9 mouse cellular contexts compared by ENCODE assay signal in genomic region chr13:5803540-5804380, GRCm38 (mm10). TPM values are rescaled to one million over a fixed set of nuclear protein-coding genes. Genes with fewer than 3 reads are reported as not detected.
DNase-seq lines count a peak whose midpoint lies in the region; ATAC-seq lines count a peak whose summit lies in the region.
"Had no signal": no experiment of that assay in that cellular context is flagged by ENCODE, and none has a peak within 500 bp of the region (broad histone marks: within the 10 kb centered on the region; RNA-seq: fewer than 3 reads in every experiment).

No protein-coding gene starts in this region.

- H3K4me2 ChIP-seq in hindbrain, embryonic 14.5 days (replicated peaks) = no peak overlapping the region
- H3K4me2 ChIP-seq: neural tube, embryonic 13.5 days had no signal

- H3K4me3 ChIP-seq in hindbrain, embryonic 14.5 days (replicated peaks; ENCODE audit: low read length) = no peak overlapping the region
- H3K4me3 ChIP-seq: neural tube, embryonic 13.5 days had no signal

- peak; percentile 38 for DNase-seq in layer of hippocampus, adult 9-11 months
- no peak for DNase-seq in layer of hippocampus, adult 8-10 months (ENCODE audit: low spot score in 2 of 2)
- peak; percentile 55 for DNase-seq in adrenal gland, postnatal 10 days
- DNase-seq in gastrocnemius, postnatal 14 days = peak; percentile 24
- peak; percentile 91 for DNase-seq in kidney, adult 11 months
- DNase-seq in lung, postnatal 25 days (ENCODE audit: low spot score) = peak; percentile 90
- DNase-seq in thymus, postnatal 14 days = no peak
- DNase-seq in hindbrain, embryonic 14.5 days (ENCODE audit: low spot score) = no peak

- no peaks in the 10 kb centered on the region for H3K36me3 ChIP-seq in hindbrain, embryonic 14.5 days (replicated peaks; ENCODE audit: control insufficient read depth, insufficient read depth)
- H3K36me3 ChIP-seq: neural tube, embryonic 13.5 days had no signal

- no peak overlapping the region for H3K27ac ChIP-seq in hindbrain, embryonic 14.5 days
- H3K27ac ChIP-seq: neural tube, embryonic 13.5 days had no signal

- no peaks in the 10 kb centered on the region for H3K4me1 ChIP-seq in hindbrain, embryonic 14.5 days (replicated peaks; ENCODE audit: control insufficient read depth, insufficient read depth, low read length)

- no peak for ATAC-seq in hindbrain, embryonic 14.5 days (ENCODE audit: low FRiP score)

- no peaks in the 10 kb centered on the region for H3K9me3 ChIP-seq in hindbrain, embryonic 14.5 days (ENCODE audit: control insufficient read depth, low read length)
- H3K9me3 ChIP-seq: neural tube, embryonic 13.5 days had no signal

- no peaks in the 10 kb centered on the region for H3K27me3 ChIP-seq in hindbrain, embryonic 14.5 days (ENCODE audit: control insufficient read depth, insufficient read depth, low read length)
- H3K27me3 ChIP-seq: neural tube, embryonic 13.5 days had no signal

- no peak overlapping the region for H3K9ac ChIP-seq in hindbrain, embryonic 14.5 days
- H3K9ac ChIP-seq: neural tube, embryonic 13.5 days had no signal

- intact Hi-C loops in gastrocnemius, postnatal 14 days (cut with DNase I; ENCODE audit: low total_unique reads) = no loop called here

- WGBS in hindbrain, embryonic 14.5 days = 10% methylated on average over 6 of the region's 6 CpGs

RNA-seq across cellular contexts. Expression of gene Klf6, which starts 57.5 kb away (rescaled TPM):
- total RNA-seq in layer of hippocampus, adult 8-10 months (2022) = 10 to 100 TPM; 30.6 to 38.0 (median 33.1) TPM
- total RNA-seq in adrenal gland, postnatal 10 days (2021) = 10 to 100 TPM; 37.9 to 59.0 TPM
- 10 to 100 TPM; 21.8 to 32.9 TPM for total RNA-seq in gastrocnemius, postnatal 14 days (2021)
- 77.8 and 86.1 TPM in 2 replicates for polyA plus RNA-seq in hindbrain, embryonic 14.5 days (2014; fragmentation: Nextera tagmentation; extraction: Ambion mirVana)

Comparison
In these comparisons a context has a peak if more than half of its experiments do, and no peak if none do; other contexts are left out.
1. DNase-seq: peak in layer of hippocampus, adult 9-11 months (single experiment), adrenal gland, postnatal 10 days (single experiment), gastrocnemius, postnatal 14 days (single experiment), kidney, adult 11 months (single experiment) and lung, postnatal 25 days (single experiment); none in layer of hippocampus, adult 8-10 months (0 of 2), thymus, postnatal 14 days (single experiment) and hindbrain, embryonic 14.5 days (single experiment).